Mouse (Mus musculus): ENCODE data around the gene 1700012P22Rik. TPM values are rescaled to one million over a fixed set of nuclear protein-coding genes. Genes with fewer than 3 reads are reported as not detected.

The 1700012P22Rik gene
- polyA plus RNA-seq (2015; fragmentation: Nextera tagmentation; extraction: Ambion mirVana), result not detected in 2 replicates

DNA sequence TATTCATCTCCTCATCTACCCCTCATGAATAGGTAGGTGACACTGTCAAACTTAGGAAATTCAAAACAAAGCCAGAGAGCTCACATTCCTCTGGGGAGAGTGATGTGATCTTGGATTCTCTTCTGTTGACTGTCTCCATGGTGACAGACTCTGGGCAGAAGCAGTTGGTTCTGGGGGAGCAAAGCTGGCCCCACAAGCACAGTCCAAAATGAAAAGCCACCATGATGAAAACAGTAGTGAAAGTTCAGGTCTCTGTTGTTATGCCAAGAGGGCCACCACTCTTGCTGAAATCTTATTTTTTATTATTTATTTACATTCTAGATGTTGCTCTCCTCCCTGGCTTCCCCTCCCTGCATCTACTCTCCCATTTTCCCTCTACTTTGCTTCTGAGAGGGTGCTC is at the start of gene 1700012P22Rik:
TSS of gene 1700012P22Rik (minus strand) at position 101 of the 400 bp plus-strand sequence.
- Histone ChIP-seq H3K27me3 (no peaks in the 10 kb centered on the region), H3K27ac (no peak within 1 kb of the TSS), H3K4me3 (no peak within 1 kb of the TSS), H3K36me3 (ENCODE audit: poor library complexity, severe bottlenecking) (no peaks in the 10 kb centered on the region), H3K9ac (no peak within 1 kb of the TSS), H3K4me1 (no peaks in the 10 kb centered on the region), H3K9me3 (replicated peaks) (peaks cover 39% of the 10 kb centered on the region), H3K4me2 (no peak within 1 kb of the TSS)
- ATAC-seq, result no peak

DNA sequence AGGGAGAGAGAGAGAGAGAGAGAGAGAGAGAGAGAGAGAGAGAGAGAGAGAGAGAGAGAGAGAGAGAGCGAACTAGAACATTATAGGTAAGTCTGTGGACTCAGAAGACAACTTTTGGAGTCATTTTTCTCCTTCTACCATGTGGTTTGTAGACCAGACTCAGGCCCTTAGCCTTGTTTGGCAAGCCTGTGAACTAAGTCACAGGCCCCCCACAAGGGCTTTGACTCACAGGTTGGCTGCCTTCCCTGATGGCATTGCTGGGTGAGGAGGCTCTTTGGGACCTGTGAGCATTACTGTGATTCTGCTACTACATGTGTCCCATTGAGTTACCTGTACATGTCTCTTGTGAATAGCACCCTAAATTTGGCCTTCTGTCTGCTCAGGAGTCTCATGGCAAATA is 29.5 kb upstream of the 1700012P22Rik start:
- ATAC-seq, result no peak
- H3K4me2 ChIP-seq, result no peak overlapping the region
- H3K4me3 ChIP-seq, result no peak overlapping the region
- H3K27ac ChIP-seq, result no peak overlapping the region
- no peak overlapping the region for H3K9ac ChIP-seq
- no peaks in the 10 kb centered on the region for H3K36me3 ChIP-seq (ENCODE audit: poor library complexity, severe bottlenecking)
- no peaks in the 10 kb centered on the region for H3K4me1 ChIP-seq
- H3K27me3 ChIP-seq, result no peaks in the 10 kb centered on the region
- WGBS, result 78% methylated on average over 1 of the region's 1 CpGs
- H3K9me3 ChIP-seq (replicated peaks), result peaks cover 48% of the 10 kb centered on the region

DNA sequence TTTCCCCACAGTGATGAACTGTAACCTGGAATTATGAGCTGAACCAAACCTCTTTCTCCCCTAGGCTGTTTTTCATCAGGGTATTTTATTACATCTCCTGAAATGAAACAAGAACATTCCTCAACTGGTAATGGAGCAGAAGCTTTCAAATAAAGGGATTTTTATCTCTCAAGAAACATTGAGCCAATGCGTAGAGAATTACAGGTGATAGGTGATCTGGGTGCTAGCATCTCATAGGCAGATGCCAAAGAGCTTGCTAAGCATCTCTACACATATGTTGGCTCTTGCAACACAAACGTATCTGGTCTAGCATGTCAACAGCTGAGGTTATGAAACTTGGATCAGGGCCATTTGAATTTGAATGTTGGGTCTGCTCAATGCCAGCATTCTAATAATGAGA is 26.6 kb upstream of the 1700012P22Rik start:
- WGBS, result 76% methylated on average over 2 of the region's 2 CpGs
- no peak for ATAC-seq
- Histone ChIP-seq H3K36me3 (ENCODE audit: poor library complexity, severe bottlenecking) (no peaks in the 10 kb centered on the region), H3K4me3 (no peak overlapping the region), H3K9ac (no peak overlapping the region), H3K27ac (no peak overlapping the region), H3K9me3 (replicated peaks) (peaks cover 55% of the 10 kb centered on the region), H3K4me1 (no peaks in the 10 kb centered on the region), H3K4me2 (no peak overlapping the region), H3K27me3 (no peaks in the 10 kb centered on the region)

- H3K27ac ChIP-seq, result no peak within 1 kb of the TSS
- H3K4me1 ChIP-seq, result no peaks in the 10 kb centered on the region
- ATAC-seq, result no peak
- H3K4me3 ChIP-seq, result no peak within 1 kb of the TSS
- H3K4me2 ChIP-seq, result no peak within 1 kb of the TSS
- H3K9ac ChIP-seq, result no peak within 1 kb of the TSS
- peaks cover 62% of the 10 kb centered on the region for H3K9me3 ChIP-seq (replicated peaks)
- no peaks in the 10 kb centered on the region for H3K27me3 ChIP-seq
- 75% methylated on average over 3 of the region's 3 CpGs for WGBS
- no peaks in the 10 kb centered on the region for H3K36me3 ChIP-seq (ENCODE audit: poor library complexity, severe bottlenecking)
Measured at GRCm38 (mm10) chr4:144463656-144464055, 25.1 kb upstream of the 1700012P22Rik start, which contains the start of gene Aadacl3. Gene Aadacl3 (minus strand): TSS chr4:144463756.

- Histone ChIP-seq H3K9ac (no peak within 1 kb of the TSS), H3K36me3 (ENCODE audit: poor library complexity, severe bottlenecking) (no peaks in the 10 kb centered on the region), H3K27ac (no peak within 1 kb of the TSS), H3K27me3 (no peaks in the 10 kb centered on the region), H3K4me2 (no peak within 1 kb of the TSS), H3K9me3 (replicated peaks) (peaks cover 68% of the 10 kb centered on the region), H3K4me1 (no peaks in the 10 kb centered on the region), H3K4me3 (no peak within 1 kb of the TSS)
- no peak for ATAC-seq
- WGBS, result 74% methylated on average over 2 of the region's 2 CpGs
Measured at GRCm38 (mm10) chr4:144453217-144453616, 14.6 kb upstream of the 1700012P22Rik start, which contains the start of gene Gm9944. Gene Gm9944 (minus strand): TSS chr4:144453317.

GRCm38 (mm10) chr4:144448546-144448945 is 10.0 kb upstream of the 1700012P22Rik start:
- no peak overlapping the region for H3K9ac ChIP-seq
- H3K27me3 ChIP-seq, result no peaks in the 10 kb centered on the region
- no peak for ATAC-seq
- 79% methylated on average over 2 of the region's 2 CpGs for WGBS
- H3K36me3 ChIP-seq (ENCODE audit: poor library complexity, severe bottlenecking), result no peaks in the 10 kb centered on the region
- peaks cover 43% of the 10 kb centered on the region for H3K9me3 ChIP-seq (replicated peaks)
- no peak overlapping the region for H3K27ac ChIP-seq
- no peaks in the 10 kb centered on the region for H3K4me1 ChIP-seq
- no peak overlapping the region for H3K4me3 ChIP-seq
- H3K4me2 ChIP-seq, result no peak overlapping the region

DNA sequence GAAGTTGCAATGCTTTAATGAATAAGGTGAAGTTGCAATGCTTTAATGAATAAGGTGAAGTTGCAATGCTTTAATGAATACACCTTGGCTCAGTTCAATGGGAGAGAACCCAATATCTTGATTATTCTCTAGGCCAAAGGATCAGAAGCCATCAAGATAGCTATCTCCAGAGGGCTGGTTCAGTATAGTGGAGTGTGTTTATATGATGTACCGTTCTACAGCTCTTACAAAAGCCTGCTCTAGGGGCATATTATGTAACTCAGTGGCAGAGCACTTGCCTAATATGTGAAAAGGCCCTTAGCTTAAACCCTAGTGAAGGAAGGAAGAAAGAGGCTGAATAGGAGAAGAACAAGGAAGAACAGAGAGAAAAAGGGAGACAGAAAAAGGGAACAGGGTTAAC is 3.0 kb upstream of the 1700012P22Rik start:
- no peak for ATAC-seq
- peaks cover 41% of the 10 kb centered on the region for H3K9me3 ChIP-seq (replicated peaks)
- H3K4me3 ChIP-seq, result no peak overlapping the region
- H3K27me3 ChIP-seq, result no peaks in the 10 kb centered on the region
- H3K9ac ChIP-seq, result no peak overlapping the region
- H3K27ac ChIP-seq, result no peak overlapping the region
- WGBS, result 79% methylated on average over 1 of the region's 1 CpGs
- H3K4me1 ChIP-seq, result no peaks in the 10 kb centered on the region
- H3K36me3 ChIP-seq (ENCODE audit: poor library complexity, severe bottlenecking), result no peaks in the 10 kb centered on the region
- H3K4me2 ChIP-seq, result no peak overlapping the region

DNA sequence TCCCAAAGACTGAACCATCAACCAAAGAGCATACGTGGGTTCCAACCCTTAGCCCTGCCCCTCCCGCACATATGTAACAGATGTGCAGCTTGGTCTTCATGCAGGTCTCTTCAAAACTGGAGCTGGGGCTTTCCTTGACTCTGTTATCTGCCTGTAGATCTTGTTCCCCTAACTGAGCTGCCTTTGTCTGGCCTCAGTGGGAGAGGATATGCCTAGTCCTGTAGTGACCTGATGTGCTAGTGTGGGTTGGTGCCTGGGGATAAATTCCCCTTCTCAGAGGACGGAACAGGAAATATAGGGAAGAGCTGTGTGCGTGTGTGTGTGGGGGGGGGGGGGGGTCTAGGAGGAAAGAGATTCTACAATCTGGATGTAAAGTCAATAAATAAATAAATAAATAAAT is 2.5 kb upstream of the 1700012P22Rik start:
- Histone ChIP-seq H3K9me3 (replicated peaks) (peaks cover 40% of the 10 kb centered on the region), H3K4me2 (no peak overlapping the region), H3K4me3 (no peak overlapping the region), H3K9ac (no peak overlapping the region), H3K27me3 (no peaks in the 10 kb centered on the region), H3K36me3 (ENCODE audit: poor library complexity, severe bottlenecking) (no peaks in the 10 kb centered on the region), H3K4me1 (no peaks in the 10 kb centered on the region), H3K27ac (no peak overlapping the region)
- no peak for ATAC-seq
- 92% methylated on average over 4 of the region's 4 CpGs for WGBS

GRCm38 (mm10) chr4:144433216-144433615 is 5.4 kb downstream of the 1700012P22Rik start:
- Histone ChIP-seq H3K27ac (no peak overlapping the region), H3K27me3 (no peaks in the 10 kb centered on the region), H3K4me1 (no peaks in the 10 kb centered on the region), H3K4me2 (no peak overlapping the region), H3K36me3 (ENCODE audit: poor library complexity, severe bottlenecking) (no peaks in the 10 kb centered on the region), H3K9me3 (replicated peaks) (peaks cover 27% of the 10 kb centered on the region), H3K4me3 (no peak overlapping the region), H3K9ac (no peak overlapping the region)
- ATAC-seq, result no peak
- 91% methylated on average over 5 of the region's 5 CpGs for WGBS

DNA sequence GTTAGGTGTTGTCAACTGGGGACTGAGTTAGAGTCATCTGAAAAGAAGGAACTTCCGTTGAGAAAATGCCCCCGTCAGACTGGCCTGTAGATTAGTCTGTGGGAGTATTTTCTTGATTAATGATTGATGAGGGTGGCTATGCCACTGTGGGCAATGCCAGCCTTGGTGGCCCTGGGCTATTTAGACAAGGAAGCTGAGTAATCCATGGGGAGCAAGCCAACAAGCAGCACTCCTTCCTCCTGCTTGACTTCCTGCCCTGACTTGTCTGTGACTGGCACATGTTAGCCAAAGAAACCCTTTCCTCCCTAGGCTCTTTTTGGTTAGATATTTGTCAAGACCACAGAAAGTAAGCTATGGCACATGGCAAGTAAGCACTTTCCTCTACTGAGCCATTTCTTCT is 7.8 kb downstream of the 1700012P22Rik start:
- H3K27ac ChIP-seq, result no peak overlapping the region
- no peaks in the 10 kb centered on the region for H3K27me3 ChIP-seq
- H3K9me3 ChIP-seq (replicated peaks), result peaks cover 24% of the 10 kb centered on the region
- 89% methylated on average over 2 of the region's 2 CpGs for WGBS
- no peaks in the 10 kb centered on the region for H3K36me3 ChIP-seq (ENCODE audit: poor library complexity, severe bottlenecking)
- no peaks in the 10 kb centered on the region for H3K4me1 ChIP-seq
- no peak overlapping the region for H3K4me3 ChIP-seq
- no peak for ATAC-seq
- no peak overlapping the region for H3K4me2 ChIP-seq
- H3K9ac ChIP-seq, result no peak overlapping the region

- no peak overlapping the region for H3K4me2 ChIP-seq
- no peak overlapping the region for H3K9ac ChIP-seq
- peaks cover 29% of the 10 kb centered on the region for H3K9me3 ChIP-seq (replicated peaks)
- 27% methylated on average over 3 of the region's 3 CpGs for WGBS
- H3K27ac ChIP-seq, result no peak overlapping the region
- no peaks in the 10 kb centered on the region for H3K36me3 ChIP-seq (ENCODE audit: poor library complexity, severe bottlenecking)
- no peaks in the 10 kb centered on the region for H3K4me1 ChIP-seq
- no peak for ATAC-seq
- H3K4me3 ChIP-seq, result no peak overlapping the region
- H3K27me3 ChIP-seq, result no peaks in the 10 kb centered on the region
Measured at GRCm38 (mm10) chr4:144428868-144429267, 9.7 kb downstream of the 1700012P22Rik start.

GRCm38 (mm10) chr4:144424590-144424989 is 14.0 kb downstream of the 1700012P22Rik start:
- H3K27me3 ChIP-seq, result no peaks in the 10 kb centered on the region
- no peak overlapping the region for H3K4me2 ChIP-seq
- ATAC-seq, result no peak
- no peaks in the 10 kb centered on the region for H3K36me3 ChIP-seq (ENCODE audit: poor library complexity, severe bottlenecking)
- WGBS, result 79% methylated on average over 5 of the region's 5 CpGs
- H3K9me3 ChIP-seq (replicated peaks), result peaks cover 45% of the 10 kb centered on the region
- no peaks in the 10 kb centered on the region for H3K4me1 ChIP-seq
- no peak overlapping the region for H3K4me3 ChIP-seq
- no peak overlapping the region for H3K9ac ChIP-seq
- no peak overlapping the region for H3K27ac ChIP-seq

DNA sequence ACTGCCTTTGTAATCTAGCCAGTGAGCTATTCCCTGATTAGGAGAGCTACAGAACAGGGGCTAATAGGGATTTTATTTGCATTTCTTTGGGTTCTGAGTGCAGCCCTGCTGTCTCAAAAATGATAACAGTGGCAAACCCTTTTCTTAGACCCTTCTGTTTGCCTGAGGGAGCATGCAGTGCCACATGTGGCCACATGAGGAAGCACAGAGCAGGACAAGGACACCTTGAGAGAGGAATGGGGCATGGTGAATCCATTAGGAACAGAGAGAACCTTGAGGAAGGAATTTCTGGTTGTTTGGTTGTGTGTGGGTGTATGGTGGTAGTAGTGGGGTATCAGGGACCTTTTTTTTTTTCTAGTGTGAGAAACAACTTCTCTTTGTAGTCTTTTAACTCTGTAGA is 17.9 kb downstream of the 1700012P22Rik start:
- Histone ChIP-seq H3K9ac (no peak overlapping the region), H3K4me3 (no peak overlapping the region), H3K27me3 (no peaks in the 10 kb centered on the region), H3K27ac (no peak overlapping the region), H3K4me1 (no peaks in the 10 kb centered on the region), H3K9me3 (replicated peaks) (peaks cover 70% of the 10 kb centered on the region), H3K4me2 (no peak overlapping the region), H3K36me3 (ENCODE audit: poor library complexity, severe bottlenecking) (no peaks in the 10 kb centered on the region)
- ATAC-seq, result no peak
